Mouse (Mus musculus) midbrain, embryonic 16.5 days (tissue): Measurements from ENCODE around the gene Apof. TPM values are rescaled to one million over a fixed set of nuclear protein-coding genes. Genes with fewer than 3 reads are reported as not detected.

ENCODE experiments used
- ATAC-seq: fragments of 200-750 bp; cut with Nextera tagmentation; 2 replicates; pipeline ENCODE4 v1.8.0; 2017; ENCODE audit warnings: moderate TSS enrichment
- H3K27ac ChIP-seq: fragments of 300-500 bp; sonication (generic); 2 replicates; pipeline ENCODE4 v1.5.1; 2014; ENCODE audit warnings: mild to moderate bottlenecking, low read length, mixed read lengths
- H3K27me3 ChIP-seq: fragments of 300-500 bp; sonication (generic); 2 replicates; pipeline ENCODE4 v1.6.1; 2014; ENCODE audit warnings: low read depth, low read length, mixed read lengths; ENCODE audit not compliant: control insufficient read depth, insufficient read depth
- H3K36me3 ChIP-seq: fragments of 300-500 bp; sonication (generic); 2 replicates; pipeline ENCODE4 v1.6.1; 2014; ENCODE audit warnings: mild to moderate bottlenecking, low read length, moderate library complexity, mixed read lengths; ENCODE audit not compliant: control insufficient read depth, insufficient read depth
- H3K4me1 ChIP-seq: fragments of 300-500 bp; sonication (generic); 2 replicates; pipeline ENCODE4 v1.6.1; 2014; ENCODE audit warnings: mild to moderate bottlenecking, low read length, mixed read lengths; ENCODE audit not compliant: control insufficient read depth, insufficient read depth
- H3K4me2 ChIP-seq: fragments of 300-500 bp; sonication (generic); 2 replicates; pipeline ENCODE4 v1.6.1; 2014; ENCODE audit warnings: mild to moderate bottlenecking, low read length, mixed read lengths
- H3K4me3 ChIP-seq: fragments of 300-500 bp; sonication (generic); 2 replicates; pipeline ENCODE4 v1.5.1; 2014; ENCODE audit warnings: low read depth, mild to moderate bottlenecking, low read length, moderate library complexity, mixed read lengths
- H3K9ac ChIP-seq: fragments of 300-500 bp; sonication (generic); 2 replicates; pipeline ENCODE4 v1.6.1; 2014; ENCODE audit warnings: low read depth, low read length, mixed read lengths
- H3K9me3 ChIP-seq: fragments of 300-500 bp; sonication (generic); replicated peaks from 2 replicates; pipeline ENCODE4 v1.6.1; 2014; ENCODE audit warnings: mild to moderate bottlenecking, low read length, mixed read lengths; ENCODE audit not compliant: control insufficient read depth, poor library complexity, severe bottlenecking
- WGBS: fragments of 180-500 bp; shearing (Covaris S2); extraction: QIAGEN DNeasy Blood & Tissue Kit; methylation state at CpG from one replicate; pipeline ENCODE4 v1.1.7; 2014; 5-methylcytosine and 5-hydroxymethylcytosine counted together
- polyA plus RNA-seq: library from polyadenylated mRNA; unstranded; fragments of >200 nt; fragmentation: Nextera tagmentation; extraction: Ambion mirVana; gene quantifications from 2 replicates; pipeline ENCODE4 v1.2.1, GENCODE M21; 2015

Gene Apof
- polyA plus RNA-seq, 1 experiment from 2014 or later: not detected

DNA sequence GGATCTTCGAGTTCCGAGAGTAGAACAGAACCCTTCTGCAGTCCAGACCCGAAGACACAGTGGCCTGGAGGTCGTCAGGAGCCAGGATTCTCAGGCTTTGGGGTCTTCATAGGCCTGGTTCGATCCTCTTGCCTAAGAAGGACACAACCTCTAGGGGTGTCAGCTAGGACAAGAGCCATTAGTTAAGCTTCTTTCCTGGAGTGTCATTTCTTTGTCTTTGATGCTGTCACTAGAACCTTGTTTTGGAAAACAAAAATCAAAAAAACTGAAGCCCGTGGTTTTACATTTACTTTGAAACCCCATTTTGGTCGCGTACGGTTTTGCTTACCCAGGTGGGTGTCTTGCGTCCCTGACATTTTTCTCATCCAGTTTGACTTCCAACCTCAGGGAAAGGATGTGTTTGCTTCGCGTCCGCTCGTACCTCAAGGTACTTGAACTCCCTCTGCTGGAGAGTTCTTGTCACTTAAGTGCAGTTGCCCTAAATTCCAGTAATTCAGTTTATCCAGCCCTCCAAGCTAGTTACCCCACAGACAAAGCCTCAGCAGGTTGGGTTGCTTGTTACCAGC is 36.0 kb upstream of the Apof start:
- ATAC-seq: no peak
- WGBS: 0% methylated on average over 14 of the region's 14 CpGs
- no peaks in the 10 kb centered on the region for H3K9me3 ChIP-seq
- H3K4me1 ChIP-seq: peaks cover 9% of the 10 kb centered on the region
- peak overlapping the region; percentile 84 for H3K9ac ChIP-seq
- H3K4me2 ChIP-seq: peak overlapping the region; percentile 73
- H3K4me3 ChIP-seq: peak overlapping the region; percentile 74
- no peaks in the 10 kb centered on the region for H3K27me3 ChIP-seq
- no peaks in the 10 kb centered on the region for H3K36me3 ChIP-seq
- peak overlapping the region; percentile 91 for H3K27ac ChIP-seq

DNA sequence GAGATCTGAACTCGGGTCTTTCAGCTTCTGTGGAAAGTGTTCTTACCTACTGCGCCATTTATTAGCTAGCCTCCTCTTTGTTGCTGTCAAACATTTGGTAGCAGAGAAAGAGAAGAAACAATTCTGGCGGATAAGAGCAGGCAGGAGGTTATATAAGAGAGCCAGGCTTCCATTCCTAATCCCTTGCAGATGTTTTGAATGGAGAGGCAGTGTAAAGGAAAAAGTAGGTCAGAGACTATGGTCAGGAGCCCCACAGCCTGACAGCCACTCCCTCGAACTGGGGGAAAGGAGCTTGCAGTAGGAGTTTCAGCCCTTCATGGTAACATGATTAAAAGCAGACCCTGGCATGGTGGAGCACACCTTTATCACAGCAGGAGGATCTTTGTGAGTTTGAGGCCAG is 32.1 kb upstream of the Apof start:
- Histone ChIP-seq H3K4me2 (no peak overlapping the region), H3K9me3 (no peaks in the 10 kb centered on the region), H3K27ac (no peak overlapping the region), H3K36me3 (no peaks in the 10 kb centered on the region), H3K4me1 (peaks cover 6% of the 10 kb centered on the region), H3K27me3 (no peaks in the 10 kb centered on the region), H3K9ac (no peak overlapping the region), H3K4me3 (no peak overlapping the region)
- no peak for ATAC-seq
- WGBS: 43% methylated on average over 4 of the region's 4 CpGs

- no peaks in the 10 kb centered on the region for H3K27me3 ChIP-seq
- no peaks in the 10 kb centered on the region for H3K36me3 ChIP-seq
- H3K9ac ChIP-seq: no peak overlapping the region
- no peak overlapping the region for H3K4me2 ChIP-seq
- WGBS: 76% methylated on average over 15 of the region's 15 CpGs
- H3K9me3 ChIP-seq: no peaks in the 10 kb centered on the region
- no peak for ATAC-seq
- no peak overlapping the region for H3K4me3 ChIP-seq
- H3K4me1 ChIP-seq: peaks cover 1% of the 10 kb centered on the region
- H3K27ac ChIP-seq: no peak overlapping the region
These were observed 30.5 kb upstream of the Apof start for GRCm38 (mm10) chr10:128237807-128238480.

- 94% methylated on average over 4 of the region's 4 CpGs for WGBS
- ATAC-seq: no peak
- H3K27ac ChIP-seq: no peak overlapping the region
These were observed 29.3 kb upstream of the Apof start for GRCm38 (mm10) chr10:128239140-128239539.

DNA sequence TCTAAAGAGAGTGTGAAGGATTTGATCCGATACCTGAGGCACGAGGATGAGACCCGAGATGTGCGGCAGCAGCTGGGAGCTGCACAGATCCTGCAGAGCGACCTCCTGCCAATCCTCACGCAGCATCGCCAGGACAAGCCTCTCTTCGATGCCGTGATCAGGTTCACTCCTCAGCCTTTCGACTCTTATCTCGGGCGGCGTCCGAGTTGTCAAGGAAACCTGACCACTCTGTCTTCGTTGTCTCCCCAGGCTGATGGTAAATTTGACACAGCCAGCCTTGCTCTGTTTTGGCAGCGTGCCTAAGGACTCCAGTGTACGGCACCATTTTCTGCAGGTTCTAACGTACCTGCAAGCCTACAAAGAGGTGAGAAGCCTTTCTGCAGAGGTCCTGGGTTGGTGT is 28.3 kb upstream of the Apof start:
- H3K4me3 ChIP-seq: no peak overlapping the region
- no peak overlapping the region for H3K27ac ChIP-seq
- no peak overlapping the region for H3K9ac ChIP-seq
- H3K4me1 ChIP-seq: no peaks in the 10 kb centered on the region; the same call in 1 of the 2 replicates
- 0 out of 2 replicates have a peak, but pooled peaks cover 4% of the 10 kb centered on the region for H3K36me3 ChIP-seq
- no peak for ATAC-seq
- no peaks in the 10 kb centered on the region for H3K9me3 ChIP-seq
- H3K4me2 ChIP-seq: no peak overlapping the region
- H3K27me3 ChIP-seq: no peaks in the 10 kb centered on the region
- WGBS: 95% methylated on average over 18 of the region's 18 CpGs

More at GRCm38 (mm10) chr10:128239140-128239539, 29.3 kb upstream of the Apof start:
- H3K4me3 ChIP-seq: no peak overlapping the region
- no peaks in the 10 kb centered on the region for H3K27me3 ChIP-seq
- no peak overlapping the region for H3K9ac ChIP-seq
- 0 out of 2 replicates have a peak, but pooled peaks cover 4% of the 10 kb centered on the region for H3K36me3 ChIP-seq
- H3K4me1 ChIP-seq: no peaks in the 10 kb centered on the region; the same call in 1 of the 2 replicates
- no peak overlapping the region for H3K4me2 ChIP-seq
- H3K9me3 ChIP-seq: no peaks in the 10 kb centered on the region

- Histone ChIP-seq H3K4me1 (no peaks in the 10 kb centered on the region), H3K36me3 (peaks cover 9% of the 10 kb centered on the region; the same call in 1 of the 2 replicates), H3K4me3 (no peak overlapping the region), H3K4me2 (no peak overlapping the region), H3K27me3 (no peaks in the 10 kb centered on the region), H3K27ac (no peak overlapping the region), H3K9me3 (no peaks in the 10 kb centered on the region), H3K9ac (no peak overlapping the region)
- no peak for ATAC-seq
- WGBS: 88% methylated on average over 8 of the region's 8 CpGs
These were observed 25.2 kb upstream of the Apof start for GRCm38 (mm10) chr10:128243252-128243651.

- Histone ChIP-seq H3K4me1 (no peaks in the 10 kb centered on the region), H3K9me3 (no peaks in the 10 kb centered on the region), H3K4me3 (no peak overlapping the region), H3K9ac (no peak overlapping the region), H3K27me3 (no peaks in the 10 kb centered on the region), H3K36me3 (peaks cover 9% of the 10 kb centered on the region; the same call in 1 of the 2 replicates), H3K27ac (no peak overlapping the region), H3K4me2 (no peak overlapping the region)
- WGBS: 97% methylated on average over 15 of the region's 15 CpGs
- ATAC-seq: no peak
These were observed 24.4 kb upstream of the Apof start for GRCm38 (mm10) chr10:128244121-128244520.

GRCm38 (mm10) chr10:128247020-128247732 is 21.3 kb upstream of the Apof start:
- Histone ChIP-seq H3K4me1 (no peaks in the 10 kb centered on the region), H3K27ac (0 out of 2 replicates have a peak overlapping the region, but pooled peaks have one; percentile 7), H3K27me3 (no peaks in the 10 kb centered on the region), H3K4me3 (no peak overlapping the region), H3K9me3 (no peaks in the 10 kb centered on the region), H3K9ac (no peak overlapping the region), H3K36me3 (peaks cover 22% of the 10 kb centered on the region), H3K4me2 (no peak overlapping the region)
- WGBS: 91% methylated on average over 17 of the region's 17 CpGs
- no peak for ATAC-seq

- no peak for ATAC-seq
- H3K4me1 ChIP-seq: no peaks in the 10 kb centered on the region
- peaks cover 19% of the 10 kb centered on the region for H3K36me3 ChIP-seq
- H3K4me2 ChIP-seq: no peak overlapping the region
- H3K27me3 ChIP-seq: no peaks in the 10 kb centered on the region
- H3K9ac ChIP-seq: no peak overlapping the region
- H3K9me3 ChIP-seq: no peaks in the 10 kb centered on the region
- H3K4me3 ChIP-seq: no peak overlapping the region
- no peak overlapping the region for H3K27ac ChIP-seq
- 85% methylated on average over 9 of the region's 13 CpGs for WGBS
These were observed 17.9 kb upstream of the Apof start for GRCm38 (mm10) chr10:128250565-128250964.
